Mouse (Mus musculus): Measurements from ENCODE around the gene Vmn1r158.
"Not testable (repeated sequence)": the region's sequence is repeated elsewhere in the genome, so short reads cannot be mapped to it uniquely, and the experiment has no call there.

The Vmn1r158 gene

GRCm38 (mm10) chr7:22790682-22791081, at the start of gene Vmn1r158:
TSS of gene Vmn1r158 (minus strand) at chr7:22790782.
- DNase-seq (ENCODE audit: low spot score), result not testable (repeated sequence)

GRCm38 (mm10) chr7:22775981-22776380, 14.6 kb downstream of the Vmn1r158 start:
- not testable (repeated sequence) for DNase-seq (ENCODE audit: low spot score)

GRCm38 (mm10) chr7:22761397-22761796, 29.2 kb downstream of the Vmn1r158 start, which contains the start of gene Vmn1r157:
TSS of gene Vmn1r157 (plus strand) at chr7:22761697.
- not testable (repeated sequence) for DNase-seq (ENCODE audit: low spot score)
